Mouse (Mus musculus) cerebellum, postnatal 25 days (tissue): Measurements from ENCODE around the gene Cog4.
A peak's percentile ranks its signal among the peaks of the same experiment; 100 is the strongest.

Experiments
- DNase-seq, 2 experiments: peaks; one replicate each; pipeline ENCODE4 v3.0.0; 2021; ENCODE audit warnings: mixed read lengths in 2 of 2

The Cog4 gene

DNA sequence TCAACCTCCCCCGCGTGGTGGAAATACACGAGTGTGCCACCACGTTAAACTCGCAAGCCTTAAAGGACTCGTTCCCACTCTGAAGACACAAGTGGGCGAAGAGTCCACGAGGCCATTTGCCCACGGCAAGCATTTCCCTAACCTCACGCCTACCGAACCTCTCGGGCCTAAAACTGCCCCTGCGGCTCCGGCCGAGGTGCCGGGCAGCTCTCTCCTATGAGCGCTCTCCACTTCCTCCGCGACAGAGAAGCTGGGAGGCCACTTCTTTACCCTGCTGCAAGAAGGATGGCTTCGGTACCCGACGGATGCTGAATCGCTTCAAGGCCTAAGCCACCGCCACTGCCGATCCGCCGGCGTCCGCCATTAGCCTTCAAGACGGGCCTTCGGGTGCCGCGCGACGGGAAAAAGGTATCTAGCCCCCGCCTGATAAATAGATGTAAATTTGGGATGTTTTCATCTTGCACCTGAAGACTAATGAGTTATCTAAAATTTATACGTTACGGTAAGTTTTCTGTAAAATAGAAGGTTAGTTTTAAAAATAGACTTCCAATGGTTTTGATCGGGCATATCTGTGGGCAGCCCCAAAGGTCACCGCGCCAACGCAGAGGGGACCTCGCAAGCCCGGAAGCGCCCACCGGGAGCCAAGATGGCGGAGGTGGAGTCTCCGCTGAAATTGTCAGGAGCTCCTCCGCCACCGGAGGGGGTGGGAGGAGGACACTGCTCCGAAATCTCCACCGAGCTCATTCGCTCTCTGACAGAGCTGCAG, at the start of gene Cog4, which contains the start of gene Sf3b3:
Cog4 (plus strand) TSS at position 196 of the 766 bp plus-strand sequence.
Sf3b3 (minus strand) TSS at position 383 of the 766 bp plus-strand sequence.
- DNase-seq = peak; percentile 91 to 94

DNA sequence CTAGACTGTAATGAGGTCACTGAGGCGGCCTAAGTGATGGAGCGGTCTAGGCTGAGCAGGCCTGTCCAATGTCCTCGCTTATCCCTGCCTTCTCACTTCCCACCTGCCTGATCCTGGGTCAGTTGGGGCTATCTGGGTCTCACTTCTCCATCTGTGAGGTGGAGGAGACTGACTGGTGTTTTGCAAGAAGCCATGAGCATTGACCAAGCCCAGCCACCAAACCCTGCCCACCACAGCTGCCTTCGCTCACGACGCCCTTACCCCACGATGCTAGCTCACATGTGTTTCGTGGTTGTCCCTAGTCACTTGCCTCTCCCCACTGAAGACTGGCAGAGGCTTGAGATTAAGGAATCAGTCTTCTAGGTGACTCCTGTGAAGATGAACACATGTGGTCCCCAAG, 49.3 kb upstream of the Cog4 start:
- DNase-seq = no peak

DNA sequence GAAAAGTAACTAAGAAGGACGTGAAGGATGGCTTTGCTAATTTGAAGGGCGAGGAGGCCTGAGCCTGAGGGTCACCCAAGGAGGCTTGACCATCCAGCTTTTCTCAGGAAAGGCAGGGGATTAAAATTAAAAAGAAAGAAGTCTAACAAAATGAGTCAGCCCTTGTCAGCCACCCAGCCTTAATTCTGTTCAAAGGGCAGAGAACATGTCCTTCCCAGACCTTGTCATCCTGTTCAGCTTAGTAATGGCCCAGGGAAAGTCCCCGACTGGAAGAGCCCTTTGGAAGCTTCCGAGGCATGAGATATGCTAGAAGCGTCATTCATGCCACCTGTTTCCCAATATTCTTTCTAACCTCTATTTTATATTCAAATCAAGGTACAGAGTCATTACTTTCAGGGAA, 43.4 kb upstream of the Cog4 start:
- no peak for DNase-seq

DNA sequence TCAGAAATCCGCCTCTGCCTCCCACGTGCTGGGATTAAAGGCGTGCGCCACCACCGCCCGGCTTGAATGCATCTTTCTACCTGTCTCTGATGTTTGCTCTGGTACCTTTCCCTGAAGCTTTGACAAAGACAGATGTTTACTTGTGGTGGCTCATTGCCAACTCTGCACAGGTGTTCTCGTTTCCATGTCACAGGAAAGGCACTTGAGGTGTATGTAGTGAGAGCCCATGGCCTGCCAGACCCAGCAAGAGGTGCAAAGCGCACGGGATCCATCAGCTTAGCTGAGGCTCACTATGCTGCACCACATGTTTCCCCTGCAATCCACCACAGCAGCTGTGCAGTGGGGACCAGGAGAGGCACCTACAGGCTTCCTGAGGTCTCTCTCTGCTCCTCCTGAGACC, 42.5 kb upstream of the Cog4 start:
- no peak for DNase-seq

DNA sequence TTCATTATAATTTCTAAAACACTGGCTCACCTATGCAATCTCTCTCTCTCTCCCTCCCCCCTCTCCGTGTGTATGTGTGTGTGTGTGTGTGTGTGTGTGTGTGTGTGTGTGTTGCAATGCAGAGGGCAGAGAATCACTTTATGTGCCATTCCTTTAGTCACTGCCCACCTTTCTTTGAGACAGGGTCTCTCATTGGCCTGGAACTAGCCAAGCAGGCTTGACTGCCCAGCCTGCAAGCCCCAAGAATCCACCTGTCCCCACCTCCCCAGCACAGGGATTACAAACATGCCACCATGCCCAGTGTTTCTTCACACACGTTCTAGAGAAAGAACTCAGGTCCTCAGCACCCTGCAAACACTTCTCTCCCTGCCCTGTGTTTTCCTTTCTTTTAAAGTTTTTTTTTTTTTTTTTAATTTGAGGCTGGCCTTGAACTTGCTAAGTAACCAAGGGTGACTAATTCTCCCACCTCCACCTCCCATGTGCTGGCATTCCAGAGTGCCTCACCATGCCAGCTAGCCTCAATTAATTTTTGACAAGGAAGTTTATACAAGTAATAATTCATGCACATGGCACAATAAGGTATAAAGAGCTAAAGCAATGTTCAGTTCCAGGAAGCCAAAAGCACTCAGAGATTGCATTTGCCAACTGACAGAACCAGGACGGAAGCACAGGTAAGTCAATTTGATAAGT, 41.4 kb upstream of the Cog4 start:
- no peak for DNase-seq

DNA sequence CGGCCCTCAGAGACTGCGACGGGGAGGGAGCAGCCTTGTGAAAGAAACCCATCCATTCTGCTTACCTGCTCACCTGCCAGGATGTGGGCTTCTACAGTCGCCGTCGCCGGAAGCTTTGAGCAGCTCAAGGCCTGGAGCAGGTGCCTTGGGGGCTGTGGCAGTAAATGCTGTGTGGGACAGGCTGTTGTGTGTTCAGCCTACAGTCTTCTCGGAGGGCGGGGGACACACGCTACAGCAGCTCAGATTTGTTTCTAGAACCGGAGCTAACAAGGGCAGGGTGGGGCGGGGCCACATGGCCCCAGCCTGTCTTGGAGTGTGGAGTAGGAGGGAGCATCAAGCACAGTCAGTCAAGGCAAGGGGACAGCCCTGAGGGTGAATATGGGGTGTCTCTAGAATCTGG, 40.7 kb upstream of the Cog4 start, which contains the start of gene Il34:
Il34 (minus strand) TSS at position 256 of the 400 bp plus-strand sequence.
- no peak for DNase-seq

DNA sequence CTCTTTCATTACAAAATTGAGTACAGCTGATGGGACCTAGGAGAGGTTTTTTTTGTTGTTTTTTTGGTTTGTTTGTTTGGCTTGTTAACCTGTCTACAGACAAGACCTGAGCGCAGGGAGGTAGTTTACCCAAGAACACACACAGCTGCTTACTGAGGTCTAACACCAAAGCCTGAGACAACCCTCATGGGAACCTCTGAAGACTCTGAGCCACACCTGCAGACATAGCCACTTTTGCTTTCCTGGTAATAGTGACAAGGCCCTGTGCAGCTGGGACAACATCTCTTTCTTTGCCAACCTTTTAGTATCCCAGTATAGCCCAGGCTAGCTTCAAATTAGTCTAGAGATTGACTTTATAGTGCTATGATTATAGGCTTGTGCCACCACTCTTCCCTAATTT, 40.3 kb upstream of the Cog4 start:
- DNase-seq = no peak

DNA sequence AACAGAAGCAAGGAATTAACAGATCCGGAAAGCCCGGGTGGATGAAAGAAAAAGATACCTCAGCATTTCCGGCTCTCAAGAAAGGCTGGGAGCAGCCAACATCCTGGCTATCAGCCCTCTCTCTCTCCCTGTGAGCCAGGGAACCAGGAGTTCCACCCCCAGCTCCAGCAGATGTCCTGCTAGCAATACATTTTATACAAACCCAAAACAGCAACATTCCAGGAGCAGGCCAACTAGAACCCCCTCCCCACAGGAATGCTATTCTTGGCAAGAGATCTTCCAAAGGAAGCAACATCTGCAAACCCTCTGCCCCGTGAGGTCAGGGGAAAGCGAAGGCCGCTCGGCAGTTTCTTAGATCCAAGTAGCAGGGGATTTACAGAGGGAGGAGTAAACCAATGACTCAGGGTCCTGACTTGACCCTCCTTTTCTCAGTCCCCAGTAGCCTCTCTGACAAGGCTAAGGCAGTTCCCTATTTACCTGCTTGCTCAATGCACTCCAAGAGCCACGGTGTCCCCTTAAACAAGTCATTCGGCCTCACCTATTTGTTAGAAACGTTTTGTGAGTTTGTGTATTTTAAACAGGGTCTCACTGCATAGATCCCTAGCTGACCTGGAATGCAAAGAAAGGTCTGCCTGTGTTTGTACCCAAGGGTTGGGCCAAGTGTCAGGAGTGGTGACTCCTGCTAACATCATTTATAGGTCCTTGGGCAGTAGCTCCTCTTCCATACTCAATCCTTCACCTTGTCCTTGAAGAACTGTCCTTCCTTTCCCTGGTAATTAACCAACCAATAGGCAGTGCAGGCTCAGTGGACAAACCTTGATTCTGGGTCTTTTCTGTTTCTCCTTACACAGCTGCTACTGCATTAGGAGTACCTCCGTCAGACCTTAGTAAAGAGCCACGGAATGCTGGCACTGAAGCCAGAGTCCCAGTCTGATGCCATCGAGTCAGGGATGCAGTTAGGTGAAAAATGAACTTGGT, 37.6 kb upstream of the Cog4 start:
- DNase-seq = no peak

DNA sequence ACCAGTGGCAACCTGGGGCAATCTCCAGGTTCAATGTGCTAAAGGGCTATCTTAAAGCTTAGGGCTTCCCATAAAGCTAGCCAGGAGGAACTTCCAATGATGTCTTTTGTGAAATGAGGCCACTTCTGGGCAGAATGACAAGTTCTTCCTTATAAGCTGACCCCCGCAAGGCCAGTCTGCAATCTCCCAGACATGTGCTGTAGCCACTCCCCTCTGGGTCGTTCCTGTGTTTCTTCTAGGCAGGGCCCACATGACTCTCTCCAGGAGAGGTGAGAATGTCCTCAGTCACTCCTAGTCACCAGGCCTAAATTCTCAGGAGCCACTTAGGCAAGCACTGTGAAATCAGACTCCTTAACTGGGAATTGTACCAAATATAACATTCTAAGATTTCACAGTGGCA, 36.6 kb upstream of the Cog4 start:
- no peak for DNase-seq

DNA sequence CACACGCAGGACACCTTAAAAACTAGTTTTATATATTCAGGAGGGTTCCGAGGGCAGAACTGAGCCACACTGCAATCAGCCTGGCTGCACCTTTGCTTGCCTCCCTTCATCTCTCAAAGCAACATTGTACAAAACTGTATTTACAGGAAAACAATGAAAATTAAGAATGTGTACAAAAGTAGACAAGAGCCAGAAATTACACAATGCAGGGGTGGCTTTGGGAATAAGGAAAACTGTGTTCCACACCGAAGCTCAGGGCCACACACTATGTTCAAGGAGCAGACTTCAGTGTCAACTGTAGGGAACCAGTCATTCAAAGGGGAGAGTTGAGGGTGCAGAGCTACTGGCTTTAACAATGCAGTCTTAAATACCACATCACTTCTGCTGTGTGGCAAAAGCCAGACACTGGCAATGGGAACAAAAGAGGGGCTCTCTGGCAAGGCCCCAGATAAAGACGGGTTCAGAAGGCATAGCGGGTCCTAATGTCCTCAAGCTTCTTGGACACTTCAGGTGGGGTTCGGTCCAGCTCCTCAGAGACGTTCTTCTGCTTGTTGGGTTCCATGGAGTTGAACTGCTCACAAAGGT, 35.8 kb upstream of the Cog4 start:
- DNase-seq = no peak

DNA sequence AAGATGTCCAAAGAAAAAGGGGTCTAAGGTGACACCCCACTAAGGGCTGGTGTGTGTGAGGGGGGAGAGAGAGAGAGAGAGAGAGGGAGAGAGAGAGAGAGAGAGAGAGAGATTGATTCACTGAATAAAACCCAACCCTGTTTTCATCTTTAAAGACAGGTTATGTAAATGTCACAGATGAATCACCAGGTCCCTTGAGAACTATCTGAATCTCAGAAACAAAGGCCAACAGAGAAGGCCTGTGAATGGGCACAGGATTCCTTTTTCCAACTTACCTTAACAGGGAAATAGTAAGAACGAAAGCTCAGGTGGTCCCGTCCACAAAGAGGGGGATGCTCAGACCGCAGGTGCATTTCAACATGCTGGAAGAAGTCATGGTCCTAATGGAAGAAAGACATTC, 35.3 kb upstream of the Cog4 start:
- no peak for DNase-seq

DNA sequence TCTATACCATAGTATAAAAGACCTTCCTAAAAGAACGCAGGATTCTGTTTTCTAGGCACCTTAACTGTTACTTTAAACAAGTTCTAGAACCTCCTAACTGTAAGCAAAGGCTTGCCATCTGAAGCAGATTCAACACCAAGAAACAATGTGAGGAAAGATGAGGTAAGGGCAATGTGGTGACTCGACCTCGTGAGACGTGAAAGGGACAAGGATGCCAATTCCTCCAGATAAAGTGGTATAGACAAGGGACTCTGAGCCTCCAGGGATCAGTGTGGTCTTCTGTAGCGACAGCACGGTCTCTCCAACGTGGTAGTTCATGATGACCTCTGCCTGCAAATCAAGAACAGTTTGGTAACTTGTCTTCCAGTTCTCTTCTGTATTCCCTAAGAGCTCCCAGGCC, 34.6 kb upstream of the Cog4 start:
- no peak for DNase-seq

DNA sequence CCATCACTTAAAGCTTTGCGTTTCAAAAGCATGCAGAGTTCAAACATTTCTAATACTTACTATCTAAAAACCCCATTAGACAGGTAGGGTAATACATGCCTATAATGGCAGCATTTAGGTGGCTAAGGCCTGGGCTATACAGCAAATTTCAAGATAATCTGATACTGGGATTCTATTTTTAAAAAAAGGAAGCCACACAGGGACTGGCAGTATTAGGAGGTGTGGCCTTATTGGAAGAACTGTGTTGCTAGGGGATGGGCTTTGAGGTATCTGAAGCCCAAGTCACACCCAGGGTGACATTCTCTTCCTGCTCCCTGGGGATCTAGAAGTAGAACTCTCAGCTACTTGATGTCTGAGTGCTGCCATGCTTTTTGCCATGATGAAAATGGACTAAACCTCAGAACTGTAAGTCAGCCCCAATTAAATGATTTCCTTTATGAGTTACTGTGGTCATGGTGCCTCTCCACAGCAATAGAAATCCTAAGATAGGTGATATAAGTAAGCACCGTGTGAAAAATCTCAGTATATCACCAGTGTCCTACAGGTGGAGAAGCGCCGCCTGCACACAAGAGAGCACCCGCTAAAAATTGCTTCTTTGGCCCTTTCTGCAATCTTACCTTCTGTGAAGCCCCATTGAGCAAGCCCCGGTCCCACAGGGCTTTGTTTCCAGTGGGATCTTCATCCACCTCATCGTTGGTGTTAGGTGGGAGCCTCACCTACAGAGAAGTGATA, 33.9 kb upstream of the Cog4 start:
- DNase-seq = no peak

DNA sequence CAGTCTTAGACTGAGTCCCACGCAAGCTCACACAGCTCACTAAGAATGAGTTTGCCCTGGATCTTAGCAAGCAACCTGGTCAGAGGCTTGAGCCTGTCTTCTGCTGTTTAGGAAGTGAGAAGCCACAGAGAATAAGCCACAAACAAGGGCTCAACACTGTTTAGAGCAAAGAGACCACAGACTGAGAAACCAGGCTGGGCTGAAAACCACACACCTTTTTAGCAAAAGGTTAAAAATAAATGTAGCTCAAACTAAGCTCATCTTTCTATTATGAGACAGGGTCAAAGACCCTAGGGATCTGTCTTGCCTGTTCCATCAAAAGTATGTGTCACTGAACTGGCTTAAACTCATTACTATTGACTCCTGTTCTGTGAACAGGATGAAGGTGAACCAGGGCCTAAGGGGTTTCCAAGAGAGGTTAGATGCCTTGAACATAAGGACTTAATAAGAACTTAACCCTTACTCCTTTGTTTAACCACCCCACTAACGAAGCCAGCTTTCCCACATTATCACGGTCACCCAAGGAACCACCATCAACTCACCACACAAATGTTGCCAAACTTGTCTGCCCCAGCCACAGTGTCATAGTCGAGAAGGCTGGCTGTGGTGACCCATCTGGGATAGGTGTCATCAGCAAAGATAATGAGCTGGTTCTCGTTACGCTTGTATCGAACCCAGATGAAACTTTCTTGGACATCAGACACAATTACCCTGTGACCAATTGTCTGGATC, 33.2 kb upstream of the Cog4 start:
- no peak for DNase-seq

DNA sequence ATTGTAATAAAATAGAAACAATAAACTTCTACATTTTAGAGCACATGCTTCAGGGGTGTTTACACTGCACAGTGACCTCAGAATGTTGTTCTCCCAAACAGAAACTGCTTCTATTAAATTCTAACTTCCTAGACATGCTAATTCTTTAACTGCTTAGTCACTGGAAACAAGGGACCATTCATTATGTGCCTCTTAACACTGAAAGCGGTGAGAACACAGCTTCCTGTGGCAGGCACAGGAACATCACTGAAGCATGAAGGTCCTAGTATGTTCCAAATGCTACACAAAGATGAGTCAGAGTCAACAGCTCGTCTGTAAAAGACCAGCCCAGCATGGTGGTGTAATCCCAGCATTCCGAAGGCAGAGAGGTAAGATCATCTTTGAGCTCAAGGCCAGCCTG, 31.1 kb upstream of the Cog4 start:
- no peak for DNase-seq

DNA sequence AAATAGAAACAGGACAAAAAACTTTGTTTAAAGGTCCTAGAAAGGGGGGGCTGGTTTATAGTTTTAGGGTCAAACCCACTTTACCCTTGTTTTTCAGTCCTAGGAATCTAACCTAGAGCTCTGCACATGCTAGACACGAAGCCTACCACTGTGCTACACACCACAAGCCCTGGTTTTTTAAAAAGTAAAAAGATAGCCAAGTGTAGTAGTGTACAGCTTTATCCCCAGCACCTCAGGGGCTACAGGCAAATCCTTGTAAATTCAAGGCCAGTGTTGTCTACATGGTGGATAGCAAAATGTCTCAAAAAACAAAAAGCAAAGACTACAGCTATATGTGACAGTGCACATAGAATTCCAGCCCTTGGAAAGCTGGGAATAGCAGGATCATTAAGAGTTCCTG, 29.4 kb upstream of the Cog4 start:
- no peak for DNase-seq

DNA sequence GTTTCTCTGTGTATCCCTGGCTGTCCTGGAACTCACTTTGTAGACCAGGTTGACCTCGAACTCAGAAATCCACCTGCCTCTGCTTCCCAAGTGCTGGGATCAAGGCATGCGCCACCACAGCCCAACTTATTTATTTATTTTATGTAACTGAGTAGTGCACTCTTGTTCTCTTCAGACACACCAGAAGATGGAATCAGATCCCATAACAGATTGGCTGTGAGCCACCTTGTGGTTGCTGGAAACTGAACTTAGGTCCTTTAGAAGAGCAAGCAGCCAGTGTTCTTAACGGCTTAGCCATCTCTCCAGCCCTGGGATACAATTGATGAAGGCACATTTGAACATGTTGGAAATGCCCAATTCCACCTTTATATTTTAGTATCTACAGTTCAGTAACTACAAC, 27.8 kb upstream of the Cog4 start:
- DNase-seq = no peak

DNA sequence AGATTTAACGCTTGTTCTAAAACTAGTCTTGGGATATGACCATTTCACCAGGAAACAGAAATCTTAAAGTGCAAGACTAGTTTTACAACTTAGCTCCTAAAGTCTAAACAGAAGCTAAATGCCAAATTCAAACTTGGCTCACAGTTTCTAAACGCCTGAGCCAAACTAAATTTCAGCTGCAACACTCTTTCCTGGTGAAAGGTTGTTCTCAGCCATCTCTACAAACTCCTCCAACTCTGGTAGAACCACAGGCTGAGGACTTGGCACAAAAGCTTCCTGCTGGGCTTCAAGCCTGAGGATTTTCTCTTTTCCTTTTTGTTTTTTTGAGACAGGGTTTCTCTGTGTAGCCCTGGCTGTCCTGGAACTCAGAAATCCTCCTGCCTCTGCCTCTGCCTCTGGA, 26.1 kb upstream of the Cog4 start:
- no peak for DNase-seq

DNA sequence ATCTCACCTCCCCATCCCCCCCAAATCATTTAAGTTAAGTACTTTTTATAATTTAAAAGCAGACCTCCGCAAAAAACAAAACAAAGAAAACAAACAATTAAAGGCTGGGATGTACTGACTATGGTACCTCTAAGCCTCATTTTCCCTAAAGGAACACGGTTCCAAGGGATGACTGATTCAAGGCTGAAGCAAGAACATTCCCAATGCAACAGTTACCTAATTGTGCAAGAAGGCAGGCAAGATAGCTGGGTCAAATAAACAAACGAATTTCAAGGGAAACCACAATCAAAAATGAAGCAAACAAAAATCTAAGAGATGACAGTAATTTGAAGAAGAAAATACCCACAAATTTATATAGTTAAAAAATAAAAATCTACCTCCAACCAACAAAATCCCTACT, 24.4 kb upstream of the Cog4 start:
- DNase-seq = no peak

DNA sequence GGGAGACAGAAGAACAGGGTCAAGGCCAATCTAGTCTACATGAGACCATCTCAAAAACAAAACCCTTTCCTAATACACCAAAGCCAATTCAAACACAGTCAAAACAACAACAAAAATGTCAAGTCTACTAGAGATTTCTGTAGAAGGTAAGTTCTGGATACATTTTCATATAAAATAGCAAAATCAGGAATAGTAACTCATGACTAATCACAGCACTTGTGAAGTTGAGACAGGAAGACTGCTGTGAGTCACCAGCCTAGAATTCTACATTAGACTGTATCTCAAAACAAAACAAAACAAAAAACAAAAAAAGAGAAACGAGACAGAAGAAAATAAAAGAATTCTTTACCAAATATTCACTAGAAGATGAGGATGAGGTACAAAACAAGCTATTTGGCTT, 21.5 kb upstream of the Cog4 start:
- DNase-seq = no peak

DNA sequence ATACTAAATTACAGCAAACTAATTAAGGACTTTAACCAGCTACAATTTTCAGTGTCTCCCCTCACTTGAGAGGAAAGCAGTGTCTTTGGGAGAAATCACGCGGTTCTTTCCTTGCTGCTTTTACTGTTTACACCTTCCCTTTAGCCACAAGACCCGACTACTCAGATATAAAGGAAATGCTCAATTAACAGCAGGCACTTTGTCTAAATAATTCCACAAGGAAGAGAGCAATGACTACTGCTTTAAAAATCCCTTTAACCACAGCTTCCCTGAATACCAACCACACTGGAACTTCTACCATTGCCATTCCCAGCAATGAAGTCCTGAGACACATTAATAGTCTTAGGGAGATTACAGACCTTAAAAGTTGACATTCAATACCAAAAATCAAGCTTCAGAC, 17.9 kb upstream of the Cog4 start:
- no peak for DNase-seq
